Mouse (Mus musculus) C2C12 (cell line): ENCODE measurements around the gene Fktn.

Experiments used
- CEBPB ChIP-seq: IDR thresholded peaks from one replicate; pipeline ENCODE4 v1.6.1; 2011; ENCODE audit warnings: low read depth, mild to moderate bottlenecking, control low read depth, moderate library complexity
- CTCF ChIP-seq: IDR thresholded peaks from one replicate; pipeline ENCODE4 v1.5.1; 2011; ENCODE audit not compliant: control insufficient read depth, insufficient read depth, insufficient read length
- FOSL1 ChIP-seq: IDR thresholded peaks from one replicate; pipeline ENCODE4 v1.8.0; 2011; ENCODE audit warnings: mild to moderate bottlenecking, low read length; ENCODE audit not compliant: poor library complexity, insufficient read depth, severe bottlenecking
- MAX ChIP-seq: IDR thresholded peaks from one replicate; pipeline ENCODE4 v1.6.1; 2011; ENCODE audit warnings: mild to moderate bottlenecking, control low read depth
- USF1 ChIP-seq: IDR thresholded peaks from one replicate; pipeline ENCODE4 v1.6.1; 2011; ENCODE audit warnings: low read depth, mild to moderate bottlenecking, control low read depth, moderate library complexity

DNA sequence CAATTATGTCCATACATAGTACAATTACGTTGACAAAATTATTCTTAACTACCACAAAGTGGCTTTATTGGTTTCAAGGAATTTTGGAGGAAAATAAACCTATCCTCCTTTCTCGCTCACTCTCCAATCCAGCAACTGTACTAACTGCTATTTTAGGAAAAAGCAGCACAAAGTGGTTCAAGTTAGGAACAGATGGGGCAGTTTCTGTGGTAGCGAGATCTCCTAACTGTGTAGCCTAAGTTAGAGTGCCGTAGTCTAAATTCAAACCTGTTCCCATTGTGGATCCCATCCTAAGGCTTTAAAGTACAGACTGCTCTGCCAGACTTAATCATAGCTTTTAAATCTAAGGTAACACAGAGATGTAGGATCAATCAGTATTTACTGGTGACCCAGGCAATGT, 45.0 kb downstream of the Fktn start:
- TF ChIP-seq USF1 (no peak), CTCF (no peak), MAX (no peak), CEBPB (no peak), FOSL1 (no peak)
